Mouse (Mus musculus) megakaryocyte, embryonic 14.5 days (primary cell): ENCODE measurements around the gene Haao. TPM values are rescaled to one million over a fixed set of nuclear protein-coding genes. Genes with fewer than 3 reads are reported as not detected.
A peak's percentile ranks its signal among the peaks of the same experiment; 100 is the strongest.

Source experiments
- H3K27me3 ChIP-seq: replicated peaks from 2 replicates; pipeline ENCODE3; 2012; ENCODE audit warnings: inconsistent platforms
- H3K36me3 ChIP-seq: replicated peaks from 2 replicates; pipeline ENCODE3; 2012; ENCODE audit warnings: low read length, inconsistent platforms, mixed read lengths
- H3K4me1 ChIP-seq: 2 replicates; pipeline ENCODE4 v1.6.1; 2012; ENCODE audit warnings: inconsistent platforms
- H3K4me3 ChIP-seq: replicated peaks from 2 replicates; pipeline ENCODE3; 2012; ENCODE audit warnings: moderate library complexity, mild to moderate bottlenecking, inconsistent platforms
- H3K9me3 ChIP-seq: 2 replicates; pipeline ENCODE4 v1.6.1; 2012; ENCODE audit warnings: inconsistent platforms
- FLI1 ChIP-seq: IDR thresholded peaks from 2 replicates; pipeline ENCODE4 v1.6.1; 2012; ENCODE audit warnings: low read length, inconsistent platforms, mixed read lengths
- GATA1 ChIP-seq: IDR thresholded peaks from 3 replicates; pipeline ENCODE4 v1.6.1; 2012; ENCODE audit warnings: mixed read lengths, low read length, inconsistent platforms, borderline replicate concordance
- polyA plus RNA-seq: library from polyadenylated mRNA; stranded (reverse); fragments of >175 nt; gene quantifications from 2 replicates; pipeline ENCODE4 v1.2.3, GENCODE M21; 2012; ENCODE audit warnings: low replicate concordance; ENCODE audit not compliant: insufficient read depth

Haao gene
- polyA plus RNA-seq, 1 experiment: 1.9 TPM

- no peaks in the 10 kb centered on the region for H3K36me3 ChIP-seq
Observed at GRCm38 (mm10) chr17:83843780-83844179, 4.0 kb downstream of the Haao start.

DNA sequence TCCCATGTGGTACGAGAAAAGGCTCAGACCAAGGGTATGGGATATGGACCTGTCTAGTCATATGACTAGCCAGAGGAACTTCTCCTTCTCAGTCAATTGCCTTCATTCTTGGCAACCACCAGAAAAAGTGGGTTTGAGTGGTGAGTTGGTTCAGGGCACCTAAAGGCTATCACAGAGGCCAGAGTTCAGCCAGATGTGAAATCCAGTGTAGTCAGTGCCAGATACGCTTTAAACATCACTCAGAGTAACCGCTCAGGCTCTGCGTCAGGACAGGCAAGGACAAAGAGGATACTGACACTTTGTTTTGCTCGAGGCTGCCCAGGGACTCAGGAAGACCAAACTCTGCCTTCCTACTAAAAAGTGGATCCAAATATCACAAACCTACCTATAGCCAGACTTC is 6.8 kb downstream of the Haao start:
- no peaks in the 10 kb centered on the region for H3K36me3 ChIP-seq
- H3K4me3 ChIP-seq: no peak overlapping the region
- H3K27me3 ChIP-seq: peaks cover 30% of the 10 kb centered on the region
- H3K9me3 ChIP-seq: no peaks in the 10 kb centered on the region
- H3K4me1 ChIP-seq: peaks cover 8% of the 10 kb centered on the region
- TF ChIP-seq FLI1 (no peak), GATA1 (no peak)

More at GRCm38 (mm10) chr17:83843780-83844179, 4.0 kb downstream of the Haao start:
- peaks cover 27% of the 10 kb centered on the region for H3K4me1 ChIP-seq
- no peaks in the 10 kb centered on the region for H3K9me3 ChIP-seq
- H3K4me3 ChIP-seq: no peak overlapping the region
- peaks cover 20% of the 10 kb centered on the region for H3K27me3 ChIP-seq
- TF ChIP-seq GATA1: no peak

GRCm38 (mm10) chr17:83839132-83839531 is 8.6 kb downstream of the Haao start:
- Histone ChIP-seq H3K4me1 (no peaks in the 10 kb centered on the region), H3K36me3 (peaks cover 5% of the 10 kb centered on the region), H3K9me3 (no peaks in the 10 kb centered on the region), H3K4me3 (no peak overlapping the region), H3K27me3 (peaks cover 26% of the 10 kb centered on the region)
- TF ChIP-seq FLI1 (no peak), GATA1 (no peak)

GRCm38 (mm10) chr17:83837659-83838190 is 10.0 kb downstream of the Haao start:
- TF ChIP-seq GATA1: no peak
- no peak for TF ChIP-seq FLI1
- no peak overlapping the region for H3K4me3 ChIP-seq
- no peaks in the 10 kb centered on the region for H3K9me3 ChIP-seq
- peaks cover under 1% of the 10 kb centered on the region; the same call in 1 of the 2 replicates for H3K4me1 ChIP-seq
- peaks cover 14% of the 10 kb centered on the region for H3K36me3 ChIP-seq
- H3K27me3 ChIP-seq: peaks cover 22% of the 10 kb centered on the region

DNA sequence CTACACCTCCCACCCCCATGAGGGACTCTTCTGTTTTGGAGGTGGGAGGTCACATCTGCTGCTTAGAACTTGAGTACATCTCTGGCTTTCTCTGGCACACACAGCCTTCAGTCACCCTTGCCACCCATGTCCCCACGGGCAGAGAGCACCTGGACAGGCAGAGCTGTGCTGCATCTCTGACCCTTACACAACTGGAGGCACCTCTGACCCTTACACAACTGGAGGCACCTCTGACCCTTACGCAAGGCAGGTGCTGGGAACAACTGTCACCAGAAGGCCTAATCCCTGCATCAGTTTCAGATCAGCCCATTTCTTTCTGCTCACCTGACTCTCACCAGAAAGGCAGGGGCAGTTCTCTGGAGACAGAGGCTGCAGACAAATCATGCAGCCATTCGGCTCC is 11.7 kb downstream of the Haao start:
- Histone ChIP-seq H3K36me3 (peaks cover 23% of the 10 kb centered on the region), H3K9me3 (no peaks in the 10 kb centered on the region), H3K4me3 (no peak overlapping the region), H3K27me3 (peaks cover 19% of the 10 kb centered on the region), H3K4me1 (peaks cover 16% of the 10 kb centered on the region)
- TF ChIP-seq GATA1: no peak
- TF ChIP-seq FLI1: no peak

DNA sequence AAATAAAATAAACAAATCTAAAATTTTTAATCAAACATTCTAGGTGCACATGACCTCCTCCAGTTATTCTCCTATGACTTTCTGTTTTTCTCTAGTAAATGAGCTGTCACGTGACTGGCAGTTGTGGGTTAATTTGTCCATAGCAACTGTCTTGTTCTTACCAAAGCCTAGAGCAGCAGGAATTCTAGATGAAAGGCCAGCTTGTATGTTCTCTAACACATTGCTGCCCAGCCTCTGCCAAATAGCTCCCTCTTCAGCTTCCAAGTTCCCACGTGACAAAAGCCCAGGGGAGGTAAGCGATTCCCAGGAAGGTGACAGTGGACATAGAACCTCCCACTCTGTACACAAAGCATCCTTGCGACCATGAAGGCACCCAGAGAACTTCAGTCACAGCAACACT is 13.6 kb downstream of the Haao start:
- H3K36me3 ChIP-seq: peaks cover 31% of the 10 kb centered on the region
- H3K4me3 ChIP-seq: no peak overlapping the region
- TF ChIP-seq FLI1 (no peak), GATA1 (no peak)
- peaks cover 16% of the 10 kb centered on the region for H3K27me3 ChIP-seq
- no peaks in the 10 kb centered on the region for H3K9me3 ChIP-seq
- peaks cover 35% of the 10 kb centered on the region for H3K4me1 ChIP-seq

DNA sequence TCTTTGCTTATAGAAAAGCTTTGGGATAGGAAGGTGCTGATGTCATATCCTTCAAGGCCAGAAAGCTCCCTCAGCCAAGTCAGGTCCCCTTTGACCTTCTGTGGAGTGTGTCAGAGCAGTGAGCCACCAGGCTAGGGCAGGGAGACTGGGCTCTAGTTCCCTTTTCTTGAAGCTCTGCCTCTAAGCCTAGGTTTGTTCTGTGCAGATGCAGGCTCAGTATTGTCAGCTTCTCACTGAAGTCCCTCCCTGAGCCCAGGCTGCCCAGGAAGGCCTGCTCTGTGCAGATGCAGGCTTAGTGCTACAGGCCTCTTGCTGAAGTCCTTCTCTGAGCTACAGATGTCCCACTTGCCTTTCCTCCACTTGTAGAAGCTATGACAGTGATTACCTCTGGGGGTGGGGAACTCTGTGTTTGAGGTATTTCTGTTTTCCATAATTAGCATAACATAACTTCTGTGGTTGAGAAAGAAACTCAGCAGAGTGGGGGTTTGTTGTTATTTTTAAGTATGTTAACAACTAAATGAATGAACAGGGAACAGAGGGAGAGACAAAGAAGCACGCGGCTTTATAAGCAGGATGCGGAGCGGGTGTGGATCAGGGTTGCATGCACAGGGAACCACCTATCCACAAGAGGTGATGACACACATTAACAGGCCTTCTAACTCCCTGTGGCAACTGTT is 17.0 kb downstream of the Haao start:
- Histone ChIP-seq H3K4me1 (peaks cover 53% of the 10 kb centered on the region), H3K9me3 (no peaks in the 10 kb centered on the region), H3K27me3 (peaks cover 2% of the 10 kb centered on the region), H3K36me3 (peaks cover 46% of the 10 kb centered on the region), H3K4me3 (no peak overlapping the region)
- TF ChIP-seq GATA1 (no peak), FLI1 (no peak)

DNA sequence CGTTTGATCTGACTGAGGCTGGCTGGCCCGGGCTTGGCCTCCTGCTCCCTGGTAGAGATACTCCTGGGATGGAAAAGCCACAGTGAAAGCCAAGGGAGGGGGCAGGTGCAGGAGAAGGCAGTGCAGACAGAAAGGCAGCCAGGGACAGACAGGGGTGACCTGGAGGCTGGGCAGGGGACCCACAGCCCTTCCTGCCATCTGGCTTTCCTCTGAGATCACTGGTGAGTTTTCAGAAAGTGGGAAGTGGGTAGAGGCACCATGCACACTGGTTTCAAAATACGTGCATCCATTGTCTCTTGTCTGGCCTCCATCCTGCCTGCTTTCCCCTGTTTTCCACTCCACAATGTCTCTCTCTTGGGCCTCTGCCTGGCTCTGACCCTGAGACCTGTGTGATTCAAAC is 18.4 kb downstream of the Haao start:
- TF ChIP-seq GATA1 (no peak), FLI1 (no peak)
- Histone ChIP-seq H3K27me3 (peaks cover 2% of the 10 kb centered on the region), H3K9me3 (no peaks in the 10 kb centered on the region), H3K36me3 (peaks cover 52% of the 10 kb centered on the region), H3K4me3 (peak overlapping the region; percentile 7), H3K4me1 (peaks cover 53% of the 10 kb centered on the region)

- Histone ChIP-seq H3K9me3 (peaks cover 12% of the 10 kb centered on the region), H3K36me3 (peaks cover 79% of the 10 kb centered on the region), H3K27me3 (peaks cover 2% of the 10 kb centered on the region), H3K4me3 (no peak overlapping the region), H3K4me1 (peaks cover 47% of the 10 kb centered on the region)
- TF ChIP-seq GATA1 (no peak), FLI1 (no peak)
Observed at GRCm38 (mm10) chr17:83823835-83824234, 23.9 kb downstream of the Haao start.

- TF ChIP-seq FLI1: no peak
- TF ChIP-seq GATA1: no peak
Observed at GRCm38 (mm10) chr17:83821876-83822275, 25.9 kb downstream of the Haao start.

GRCm38 (mm10) chr17:83820701-83821100 is 27.1 kb downstream of the Haao start:
- Histone ChIP-seq H3K9me3 (peaks cover 12% of the 10 kb centered on the region), H3K4me3 (no peak overlapping the region), H3K36me3 (peaks cover 95% of the 10 kb centered on the region), H3K4me1 (peaks cover 39% of the 10 kb centered on the region), H3K27me3 (no peaks in the 10 kb centered on the region)
- TF ChIP-seq FLI1: no peak
- no peak for TF ChIP-seq GATA1

More at GRCm38 (mm10) chr17:83821876-83822275, 25.9 kb downstream of the Haao start:
- Histone ChIP-seq H3K36me3 (peaks cover 91% of the 10 kb centered on the region), H3K4me3 (no peak overlapping the region), H3K9me3 (peaks cover 12% of the 10 kb centered on the region), H3K27me3 (no peaks in the 10 kb centered on the region), H3K4me1 (peaks cover 34% of the 10 kb centered on the region)
